Comparison of ENCODE assay signal across 8 mouse cellular contexts in genomic region chr16:30068041-30069020, GRCm38 (mm10). TPM values are rescaled to one million over a fixed set of nuclear protein-coding genes. Genes with fewer than 3 reads are reported as not detected.
DNase-seq lines count a peak whose midpoint lies in the region; ATAC-seq and TF ChIP-seq lines count a peak whose summit lies in the region.

No protein-coding gene starts in this region.

- H3K4me3 ChIP-seq in brown adipose tissue, adult 24 weeks (ENCODE audit: insufficient read depth, low read depth, low read length), result peak overlapping the region; percentile 32
- H3K4me3 ChIP-seq in heart, embryonic 10.5 days, result peak overlapping the region; percentile 78
- H3K4me3 ChIP-seq in kidney, postnatal 0 days (replicated peaks; ENCODE audit: low read depth, low read length), result peak overlapping the region; percentile 29
- peak overlapping the region; percentile 19 for H3K4me3 ChIP-seq in midbrain, embryonic 15.5 days

- H3K4me1 ChIP-seq in brown adipose tissue, adult 24 weeks (ENCODE audit: control insufficient read depth, insufficient read depth, insufficient read length, low read length), result no peaks in the 10 kb centered on the region
- peaks cover 43% of the 10 kb centered on the region for H3K4me1 ChIP-seq in heart, embryonic 10.5 days
- H3K4me1 ChIP-seq in kidney, postnatal 0 days (replicated peaks; ENCODE audit: insufficient read depth, low read length), result peaks cover 5% of the 10 kb centered on the region; the same call in 1 of the 2 replicates
- H3K4me1 ChIP-seq in midbrain, embryonic 15.5 days, result peaks cover 50% of the 10 kb centered on the region

- WGBS in heart, embryonic 10.5 days, result under 1% methylated on average over 36 of the region's 36 CpGs
- 3% methylated on average over 36 of the region's 36 CpGs for WGBS in kidney, postnatal 0 days
- WGBS in midbrain, embryonic 15.5 days, result 3% methylated on average over 35 of the region's 36 CpGs

- no peaks in the 10 kb centered on the region for H3K9me3 ChIP-seq in heart, embryonic 10.5 days
- no peaks in the 10 kb centered on the region for H3K9me3 ChIP-seq in kidney, postnatal 0 days (replicated peaks; ENCODE audit: low read length)
- H3K9me3 ChIP-seq in midbrain, embryonic 15.5 days, result no peaks in the 10 kb centered on the region

- peak; percentile 41 for DNase-seq in ovary, postnatal 36 days (ENCODE audit: low spot score)
- no peak for DNase-seq in ovary, postnatal 10 days (ENCODE audit: low spot score)
- DNase-seq in heart, embryonic 10.5 days (ENCODE audit: low spot score), result peak; percentile 79
- peak; percentile 88 for DNase-seq in kidney, postnatal 0 days (ENCODE audit: low spot score)
- DNase-seq in right cerebral cortex, adult 18-20 months, result no peak
- DNase-seq in spleen, postnatal 4 days (ENCODE audit: low spot score in 2 of 2), result no peak

- peak overlapping the region; percentile 62 for H3K4me2 ChIP-seq in kidney, postnatal 0 days (ENCODE audit: low read length)
- peak overlapping the region; percentile 46 for H3K4me2 ChIP-seq in midbrain, embryonic 15.5 days

- ATAC-seq in kidney, postnatal 0 days (replicated peaks; ENCODE audit: low FRiP score, low read depth), result no peak
- no peak for ATAC-seq in midbrain, embryonic 15.5 days (replicated peaks)

- peak overlapping the region; percentile 45 for H3K27ac ChIP-seq in brown adipose tissue, adult 24 weeks (replicated peaks; ENCODE audit: low read depth, low read length)
- H3K27ac ChIP-seq in heart, embryonic 10.5 days, result peak overlapping the region; percentile 78
- peak overlapping the region; percentile 71 for H3K27ac ChIP-seq in kidney, postnatal 0 days
- no peak overlapping the region for H3K27ac ChIP-seq in midbrain, embryonic 15.5 days

- H3K27me3 ChIP-seq in heart, embryonic 10.5 days (ENCODE audit: insufficient read depth, poor library complexity, severe bottlenecking), result 0 out of 2 replicates have a peak, but pooled peaks cover 4% of the 10 kb centered on the region
- H3K27me3 ChIP-seq in kidney, postnatal 0 days (ENCODE audit: insufficient read depth, low read length), result no peaks in the 10 kb centered on the region
- H3K27me3 ChIP-seq in midbrain, embryonic 15.5 days (replicated peaks), result peaks cover 28% of the 10 kb centered on the region

- H3K36me3 ChIP-seq in heart, embryonic 10.5 days, result no peaks in the 10 kb centered on the region
- no peaks in the 10 kb centered on the region for H3K36me3 ChIP-seq in kidney, postnatal 0 days (ENCODE audit: insufficient read depth, low read length)
- H3K36me3 ChIP-seq in midbrain, embryonic 15.5 days (replicated peaks), result no peaks in the 10 kb centered on the region

- H3K9ac ChIP-seq in kidney, postnatal 0 days (ENCODE audit: low read depth, low read length), result peak overlapping the region; percentile 54
- H3K9ac ChIP-seq in midbrain, embryonic 15.5 days, result peak overlapping the region; percentile 17; the same call in 1 of the 2 replicates

- no peak for TF ChIP-seq CTCF in kidney, postnatal 0 days (IDR thresholded peaks at IDR 0.05; ENCODE audit: low read depth)

RNA-seq across cellular contexts. Expression of gene Hes1, which starts 4.1 kb away (rescaled TPM):
- polyA plus RNA-seq in brown adipose tissue, adult 24 weeks (2012; ENCODE audit: insufficient read depth, insufficient read length, missing spikeins), result 14.0 and 14.4 TPM in 2 replicates
- polyA plus RNA-seq in heart, embryonic 10.5 days (2016; fragmentation: Nextera tagmentation; extraction: Ambion mirVana), result 25.1 and 35.2 TPM in 2 replicates
- 87.1 and 102 TPM in 2 replicates for polyA plus RNA-seq in kidney, postnatal 0 days (2015; fragmentation: Nextera tagmentation; extraction: Ambion mirVana)
- 11.1 and 12.4 TPM in 2 replicates for polyA plus RNA-seq in midbrain, embryonic 15.5 days (2015; fragmentation: Nextera tagmentation; extraction: Ambion mirVana)

Comparison
In these comparisons a context has a peak if more than half of its experiments do, and no peak if none do; other contexts are left out.
1. DNase-seq: peak in ovary, postnatal 36 days (single experiment), heart, embryonic 10.5 days (single experiment) and kidney, postnatal 0 days (single experiment); none in ovary, postnatal 10 days (single experiment), right cerebral cortex, adult 18-20 months (single experiment) and spleen, postnatal 4 days (0 of 2).
2. H3K4me3 ChIP-seq: peak in every context shown above with its lines; median percentile 78 in heart, embryonic 10.5 days; 32 in brown adipose tissue, adult 24 weeks; 29 in kidney, postnatal 0 days; 19 in midbrain, embryonic 15.5 days.